Mouse (Mus musculus): Measurements from ENCODE around the gene Arid4a.

DNA sequence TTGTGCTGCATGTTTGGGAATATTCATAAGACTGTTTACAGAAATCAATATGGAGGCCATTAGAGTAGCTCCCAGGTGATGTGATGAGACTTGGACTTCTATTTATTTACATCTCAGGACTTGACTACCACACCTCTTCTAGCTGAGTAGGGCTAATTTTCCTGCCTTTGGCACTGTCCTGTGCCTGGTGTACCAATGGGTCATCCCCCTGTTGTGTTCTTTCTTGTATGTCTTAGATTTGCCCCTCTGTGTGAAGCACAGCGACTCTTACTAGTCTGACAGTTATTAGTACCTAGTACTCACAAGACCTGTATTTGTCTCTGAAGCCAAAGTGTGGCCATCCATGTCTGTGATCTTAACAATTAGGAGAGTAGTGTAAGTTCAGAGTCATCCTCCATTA, 26.7 kb downstream of the Arid4a start:
- TF ChIP-seq CTCF (IDR thresholded peaks at IDR 0.05; ENCODE audit: low read depth): no peak
- no peak for TF ChIP-seq EP300 (optimal IDR thresholded peaks at IDR 0.05)

Measured in stomach, postnatal 0 days (tissue).